Mouse (Mus musculus): ENCODE measurements around the gene Clec9a.

- TF ChIP-seq POLR2A (IDR thresholded peaks at IDR 0.05; ENCODE audit: insufficient read depth, low read depth, low read length) (no peak), CTCF (IDR thresholded peaks at IDR 0.05; ENCODE audit: insufficient read depth, low read depth, low read length) (no peak)
These were observed 49.1 kb upstream of the Clec9a start for GRCm38 (mm10) chr6:129359515-129359914.
